Mouse (Mus musculus): ENCODE data around the gene Col12a1.

Gene Col12a1

GRCm38 (mm10) chr9:79718481-79719370 is at the start of gene Col12a1:
Col12a1 (minus strand) TSS chr9:79718831.
- DNase-seq = no peak

- no peak for DNase-seq
Observed at GRCm38 (mm10) chr9:79766991-79767545, 48.4 kb upstream of the Col12a1 start.

GRCm38 (mm10) chr9:79765329-79765728 is 46.7 kb upstream of the Col12a1 start:
- DNase-seq = no peak

- no peak for DNase-seq
Observed at GRCm38 (mm10) chr9:79762519-79762918, 43.9 kb upstream of the Col12a1 start.

GRCm38 (mm10) chr9:79760076-79760475 is 41.4 kb upstream of the Col12a1 start:
- no peak for DNase-seq

GRCm38 (mm10) chr9:79759385-79760005 is 40.9 kb upstream of the Col12a1 start, which contains the start of gene Cox7a2:
Cox7a2 (minus strand) TSS chr9:79759878.
- peak; percentile 94 to 95 for DNase-seq

GRCm38 (mm10) chr9:79755311-79755710 is 36.7 kb upstream of the Col12a1 start:
- no peak for DNase-seq

GRCm38 (mm10) chr9:79751846-79752245 is 33.2 kb upstream of the Col12a1 start:
- no peak for DNase-seq

- DNase-seq = no peak
Observed at GRCm38 (mm10) chr9:79750709-79751108, 32.1 kb upstream of the Col12a1 start.

GRCm38 (mm10) chr9:79745036-79745435 is 26.4 kb upstream of the Col12a1 start:
- DNase-seq = no peak

- no peak for DNase-seq
Observed at GRCm38 (mm10) chr9:79735608-79736007, 17.0 kb upstream of the Col12a1 start.

- no peak for DNase-seq
Observed at GRCm38 (mm10) chr9:79730301-79730700, 11.7 kb upstream of the Col12a1 start.

- DNase-seq = no peak
Observed at GRCm38 (mm10) chr9:79723090-79723489, 4.5 kb upstream of the Col12a1 start.

- no peak for DNase-seq
Observed at GRCm38 (mm10) chr9:79721056-79721455, 2.4 kb upstream of the Col12a1 start.

GRCm38 (mm10) chr9:79720143-79720542 is 1.5 kb upstream of the Col12a1 start:
- DNase-seq = no peak

- DNase-seq = no peak
Observed at GRCm38 (mm10) chr9:79719451-79719850, 820 bp upstream of the Col12a1 start.

GRCm38 (mm10) chr9:79717836-79718475 is 675 bp downstream of the Col12a1 start:
- DNase-seq = no peak

- DNase-seq = no peak
Observed at GRCm38 (mm10) chr9:79716909-79717835, 1.5 kb downstream of the Col12a1 start.

GRCm38 (mm10) chr9:79716496-79716895 is 2.1 kb downstream of the Col12a1 start:
- no peak for DNase-seq

GRCm38 (mm10) chr9:79714471-79715045 is 4.1 kb downstream of the Col12a1 start:
- DNase-seq = no peak

GRCm38 (mm10) chr9:79689771-79690535 is 28.7 kb downstream of the Col12a1 start:
- DNase-seq = no peak

Measured in thymus, postnatal 36 days (tissue).